Mouse (Mus musculus) hindbrain, embryonic 15.5 days (tissue): ENCODE measurements around the gene Gm648. TPM values are rescaled to one million over a fixed set of nuclear protein-coding genes. Genes with fewer than 3 reads are reported as not detected.

ENCODE experiments used
- microRNA-seq: library from miRNA; unstranded; fragments of <30 nt; microRNA quantifications from one replicate; pipeline ENCODE4, GENCODE M21; 2016
- polyA plus RNA-seq: library from polyadenylated mRNA; unstranded; fragments of >200 nt; fragmentation: Nextera tagmentation; extraction: Ambion mirVana; gene quantifications from 2 replicates; pipeline ENCODE4 v1.2.1, GENCODE M21; 2015

Gm648 gene
- polyA plus RNA-seq, 1 experiment from 2014 or later, result not detected

Small RNA genes lying within 50 kb of the gene (microRNA-seq; reads per million reads assigned to microRNA genes)
- gene Mir5116, result not detected

Other genes starting within 250 kb of the Gm648 start
- 5.0 and 6.0 TPM in 2 replicates for gene Zfp449, start 203.2 kb downstream of the Gm648 start, polyA plus RNA-seq
- gene Smim10l2a, start 175.0 kb downstream of the Gm648 start, polyA plus RNA-seq, result 46.7 and 47.1 TPM in 2 replicates
- gene Gm2174, start 101.6 kb downstream of the Gm648 start, polyA plus RNA-seq, result 1.4 and 1.7 TPM in 2 replicates
- gene Ints6l, start 94.7 kb downstream of the Gm648 start, polyA plus RNA-seq, result 16.4 and 17.2 TPM in 2 replicates
- not detected in 2 replicates for gene Gm10477, start 24.9 kb downstream of the Gm648 start, polyA plus RNA-seq
- gene Mmgt1, start 48.5 kb upstream of the Gm648 start, polyA plus RNA-seq, result 53.6 and 55.3 TPM in 2 replicates
- gene Slc9a6, start 60.2 kb upstream of the Gm648 start, polyA plus RNA-seq, result 67.9 and 70.8 TPM in 2 replicates
- 176 and 182 TPM in 2 replicates for gene Fhl1, start 182.2 kb upstream of the Gm648 start, polyA plus RNA-seq